Mouse (Mus musculus) cerebellum, postnatal 10 days (tissue): Measurements from ENCODE around the gene Gm8362.
"Not testable (repeated sequence)": the region's sequence is repeated elsewhere in the genome, so short reads cannot be mapped to it uniquely, and the experiment has no call there.

Experiments used
- DNase-seq, 2 experiments: peaks; one replicate each; pipeline ENCODE4 v3.0.0; 2021; ENCODE audit warnings: mixed read lengths in 2 of 2

Gm8362 gene

GRCm38 (mm10) chr14:6774311-6774710 lies at the start of gene Gm8362:
Gene Gm8362, minus strand, starts transcription at chr14:6774411.
- DNase-seq: not testable (repeated sequence)

- DNase-seq: not testable (repeated sequence)
These were observed 49.1 kb upstream of the Gm8362 start for GRCm38 (mm10) chr14:6823297-6823696.

- DNase-seq: peak in 1 of 2 experiments; percentile 6
These were observed 17.0 kb downstream of the Gm8362 start for GRCm38 (mm10) chr14:6757231-6757536.

GRCm38 (mm10) chr14:6756384-6757230 lies 17.6 kb downstream of the Gm8362 start:
- peak; percentile 37 to 50 for DNase-seq

GRCm38 (mm10) chr14:6742232-6742631 lies 32.0 kb downstream of the Gm8362 start, which contains the start of gene Gm3636:
Gene Gm3636, minus strand, starts transcription at chr14:6742332.
- not testable (repeated sequence) for DNase-seq

GRCm38 (mm10) chr14:6720151-6720550 lies 54.1 kb downstream of the Gm8362 start, which contains the start of gene Gm8050:
Gene Gm8050, minus strand, starts transcription at chr14:6720251.
- DNase-seq: not testable (repeated sequence)
